Mouse (Mus musculus): ENCODE data around the gene Klrg1. TPM values are rescaled to one million over a fixed set of nuclear protein-coding genes. Genes with fewer than 3 reads are reported as not detected.

Klrg1 gene
- polyA plus RNA-seq, 1 experiment = not detected

DNA sequence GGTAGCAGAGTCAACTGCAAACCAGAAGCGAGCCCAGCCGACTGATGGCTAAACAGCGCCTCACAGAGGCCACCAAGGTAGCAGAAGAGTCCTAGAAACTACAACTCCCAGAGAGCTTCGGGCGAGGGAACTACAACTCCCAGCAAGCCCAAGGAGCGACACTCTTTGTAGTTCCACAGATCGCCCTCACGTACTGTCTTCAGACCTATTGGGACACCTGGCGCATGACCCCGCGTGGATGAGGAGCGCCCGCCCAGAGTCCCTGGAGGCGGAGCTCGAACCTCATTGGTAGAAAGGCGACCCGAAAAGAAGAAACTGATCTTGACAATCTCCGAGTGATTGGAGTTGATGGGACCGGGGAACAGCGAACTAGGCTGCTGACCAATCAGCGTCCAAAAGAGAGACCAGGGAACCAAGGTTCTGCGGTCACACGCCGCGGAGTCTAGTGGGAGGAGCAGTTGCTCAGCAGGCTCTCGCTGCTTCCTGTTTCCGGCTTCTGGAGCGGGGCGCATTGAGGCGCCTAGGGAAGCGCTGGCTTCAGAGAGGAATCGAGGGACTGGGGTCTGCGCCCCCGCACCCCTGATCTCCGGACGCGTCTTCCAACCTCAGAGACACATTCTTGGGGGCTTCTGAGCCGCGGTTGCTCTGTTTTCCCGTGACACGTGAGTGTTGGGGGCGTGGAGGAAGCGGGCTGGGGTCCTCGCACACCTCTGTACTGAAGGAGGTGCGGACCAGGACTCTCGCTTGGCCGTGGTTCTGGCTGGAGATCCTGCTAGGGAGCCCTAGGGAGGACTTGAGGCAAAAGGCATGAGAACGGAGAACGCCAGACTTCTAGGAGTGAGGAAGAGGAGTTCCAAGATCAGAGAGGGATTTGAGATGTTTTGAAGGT, 26.1 kb upstream of the Klrg1 start, which contains the start of gene M6pr:
M6pr (plus strand) TSS at position 216 of the 889 bp plus-strand sequence.
- no peak for TF ChIP-seq REST (IDR thresholded peaks at IDR 0.05; ENCODE audit: insufficient read depth, insufficient read length)
- peak in 1 of 3 experiments; percentile 47 for TF ChIP-seq MYOG (IDR thresholded peaks at IDR 0.05; ENCODE audit: control insufficient read depth in 1 of 3, insufficient read depth in 1 of 3, insufficient read length in 2 of 3, low read depth in 2 of 3)
- TF ChIP-seq SRF (IDR thresholded peaks at IDR 0.05; ENCODE audit: control insufficient read depth, insufficient read length, low read depth) = no peak
- no peak for TF ChIP-seq TCF12 (IDR thresholded peaks at IDR 0.05; ENCODE audit: insufficient read depth, poor library complexity, severe bottlenecking)
- TF ChIP-seq POLR2A (IDR thresholded peaks at IDR 0.05; ENCODE audit: insufficient read length, low read depth) = peak; percentile 54
- no peak for TF ChIP-seq E2F4 (IDR thresholded peaks at IDR 0.05; ENCODE audit: insufficient read depth)
- TF ChIP-seq USF1 (IDR thresholded peaks at IDR 0.05; ENCODE audit: low read depth) = peak; percentile 30
- no peak for TF ChIP-seq TCF3 (IDR thresholded peaks at IDR 0.05; ENCODE audit: insufficient read length, low read depth)
- TF ChIP-seq MAX (IDR thresholded peaks at IDR 0.05; ENCODE audit: low read depth) = no peak
- peak; percentile 29 for TF ChIP-seq POLR2AphosphoS2 (IDR thresholded peaks at IDR 0.05; ENCODE audit: insufficient read length, low read depth)
- no peak for TF ChIP-seq MYOD1 (IDR thresholded peaks at IDR 0.05; ENCODE audit: control insufficient read depth in 1 of 3, insufficient read length in 2 of 3, low read depth in 2 of 3)
- TF ChIP-seq CEBPB (IDR thresholded peaks at IDR 0.05; ENCODE audit: insufficient read depth, poor library complexity, severe bottlenecking) = no peak
- H3K36me3 ChIP-seq (ENCODE audit: control insufficient read depth, insufficient read depth) = peaks cover 21% of the 10 kb centered on the region
- peak within 1 kb of the TSS; percentile 90 for H3ac ChIP-seq (ENCODE audit: control insufficient read depth, insufficient read length)
- peak within 1 kb of the TSS; percentile 95 for H3K4me2 ChIP-seq (ENCODE audit: low read depth)
- no peaks in the 10 kb centered on the region for H3K27me3 ChIP-seq (ENCODE audit: control insufficient read depth, insufficient read depth, insufficient read length)
- peak within 1 kb of the TSS; percentile 85 for H3K4me3 ChIP-seq
- H3K79me2 ChIP-seq (ENCODE audit: control insufficient read depth, insufficient read depth) = peaks cover 34% of the 10 kb centered on the region

- peaks cover 34% of the 10 kb centered on the region for H3K79me2 ChIP-seq (ENCODE audit: control insufficient read depth, insufficient read depth)
- H3K27me3 ChIP-seq (ENCODE audit: control insufficient read depth, insufficient read depth, insufficient read length) = no peaks in the 10 kb centered on the region
- H3K4me2 ChIP-seq (ENCODE audit: low read depth) = peak overlapping the region; percentile 35
- TF ChIP-seq POLR2A (IDR thresholded peaks at IDR 0.05; ENCODE audit: insufficient read length, low read depth) (no peak), MYOG (IDR thresholded peaks at IDR 0.05; ENCODE audit: control insufficient read depth in 1 of 3, insufficient read depth in 1 of 3, insufficient read length in 2 of 3, low read depth in 2 of 3) (no peak), CEBPB (IDR thresholded peaks at IDR 0.05; ENCODE audit: insufficient read depth, poor library complexity, severe bottlenecking) (no peak)
- peaks cover 14% of the 10 kb centered on the region for H3K36me3 ChIP-seq (ENCODE audit: control insufficient read depth, insufficient read depth)
- peak overlapping the region; percentile 85 for H3K4me3 ChIP-seq
- no peak overlapping the region for H3ac ChIP-seq (ENCODE audit: control insufficient read depth, insufficient read length)
These were observed 25.4 kb upstream of the Klrg1 start for GRCm38 (mm10) chr6:122308136-122308504.

- no peak for TF ChIP-seq E2F4 (IDR thresholded peaks at IDR 0.05; ENCODE audit: insufficient read depth)
- TF ChIP-seq MYOG (IDR thresholded peaks at IDR 0.05; ENCODE audit: control insufficient read depth in 1 of 3, insufficient read depth in 1 of 3, insufficient read length in 2 of 3, low read depth in 2 of 3) = no peak
- TF ChIP-seq POLR2A (IDR thresholded peaks at IDR 0.05; ENCODE audit: insufficient read length, low read depth) = no peak
- no peak for TF ChIP-seq REST (IDR thresholded peaks at IDR 0.05; ENCODE audit: insufficient read depth, insufficient read length)
- TF ChIP-seq CEBPB (IDR thresholded peaks at IDR 0.05; ENCODE audit: insufficient read depth, poor library complexity, severe bottlenecking) = no peak
- TF ChIP-seq POLR2AphosphoS2 (IDR thresholded peaks at IDR 0.05; ENCODE audit: insufficient read length, low read depth) = no peak
- TF ChIP-seq MAX (IDR thresholded peaks at IDR 0.05; ENCODE audit: low read depth) = no peak
- TF ChIP-seq TCF12 (IDR thresholded peaks at IDR 0.05; ENCODE audit: insufficient read depth, poor library complexity, severe bottlenecking) = no peak
- no peak for TF ChIP-seq TCF3 (IDR thresholded peaks at IDR 0.05; ENCODE audit: insufficient read length, low read depth)
- TF ChIP-seq MYOD1 (IDR thresholded peaks at IDR 0.05; ENCODE audit: control insufficient read depth in 1 of 3, insufficient read length in 2 of 3, low read depth in 2 of 3) = no peak
- TF ChIP-seq SRF (IDR thresholded peaks at IDR 0.05; ENCODE audit: control insufficient read depth, insufficient read length, low read depth) = no peak
- no peak for TF ChIP-seq USF1 (IDR thresholded peaks at IDR 0.05; ENCODE audit: low read depth)
These were observed 24.0 kb upstream of the Klrg1 start for GRCm38 (mm10) chr6:122306707-122307106.

DNA sequence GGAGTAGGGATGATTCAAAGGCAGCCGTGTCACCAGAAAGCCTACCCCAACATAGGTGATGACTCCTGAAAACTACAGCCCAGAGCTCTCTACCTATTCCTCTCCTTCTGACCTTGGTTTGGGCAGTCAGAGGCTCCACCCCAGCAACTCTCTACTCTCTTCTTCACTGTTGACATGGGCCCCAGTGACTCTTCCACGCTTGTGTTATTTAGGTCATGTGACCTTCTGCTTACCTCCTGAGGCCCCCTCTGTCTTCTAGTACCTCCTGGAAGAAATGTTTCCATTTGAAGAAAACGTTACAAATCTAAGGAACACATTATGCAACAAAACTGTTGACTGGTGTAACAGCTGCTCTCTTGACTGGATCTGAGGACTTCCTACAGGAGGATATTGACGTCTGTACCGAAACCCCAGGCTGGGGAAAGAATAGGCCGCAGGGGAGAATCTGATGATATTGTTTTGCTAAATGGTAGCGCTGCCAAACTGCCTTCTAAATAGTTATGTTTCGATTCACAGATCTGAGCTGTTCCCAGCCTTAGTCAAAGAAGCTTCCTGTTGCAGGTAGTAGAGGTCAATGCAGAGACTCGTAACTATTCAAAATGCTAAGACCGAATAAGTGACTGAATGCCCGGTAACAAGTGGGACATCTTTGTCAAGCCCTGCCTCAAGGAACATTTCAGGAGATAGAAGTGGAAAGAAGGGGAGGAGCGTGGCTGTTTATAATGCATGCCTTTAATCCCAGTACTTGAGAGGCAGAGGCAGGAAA, 22.3 kb upstream of the Klrg1 start:
- TF ChIP-seq MAX (IDR thresholded peaks at IDR 0.05; ENCODE audit: low read depth) (no peak), REST (IDR thresholded peaks at IDR 0.05; ENCODE audit: insufficient read depth, insufficient read length) (no peak), MYOG (IDR thresholded peaks at IDR 0.05; ENCODE audit: control insufficient read depth in 1 of 3, insufficient read depth in 1 of 3, insufficient read length in 2 of 3, low read depth in 2 of 3) (no peak), POLR2A (IDR thresholded peaks at IDR 0.05; ENCODE audit: insufficient read length, low read depth) (no peak), TCF3 (IDR thresholded peaks at IDR 0.05; ENCODE audit: insufficient read length, low read depth) (no peak), POLR2AphosphoS2 (IDR thresholded peaks at IDR 0.05; ENCODE audit: insufficient read length, low read depth) (no peak), CEBPB (IDR thresholded peaks at IDR 0.05; ENCODE audit: insufficient read depth, poor library complexity, severe bottlenecking) (no peak), E2F4 (IDR thresholded peaks at IDR 0.05; ENCODE audit: insufficient read depth) (no peak), SRF (IDR thresholded peaks at IDR 0.05; ENCODE audit: control insufficient read depth, insufficient read length, low read depth) (no peak), USF1 (IDR thresholded peaks at IDR 0.05; ENCODE audit: low read depth) (no peak), TCF12 (IDR thresholded peaks at IDR 0.05; ENCODE audit: insufficient read depth, poor library complexity, severe bottlenecking) (no peak), MYOD1 (IDR thresholded peaks at IDR 0.05; ENCODE audit: control insufficient read depth in 1 of 3, insufficient read length in 2 of 3, low read depth in 2 of 3) (no peak)
- no peak overlapping the region for H3K4me3 ChIP-seq
- H3K36me3 ChIP-seq (ENCODE audit: control insufficient read depth, insufficient read depth) = no peaks in the 10 kb centered on the region
- H3K4me2 ChIP-seq (ENCODE audit: low read depth) = no peak overlapping the region
- no peaks in the 10 kb centered on the region for H3K27me3 ChIP-seq (ENCODE audit: control insufficient read depth, insufficient read depth, insufficient read length)
- H3ac ChIP-seq (ENCODE audit: control insufficient read depth, insufficient read length) = no peak overlapping the region
- H3K79me2 ChIP-seq (ENCODE audit: control insufficient read depth, insufficient read depth) = peaks cover 11% of the 10 kb centered on the region

More at GRCm38 (mm10) chr6:122306707-122307106, 24.0 kb upstream of the Klrg1 start:
- Histone ChIP-seq H3K4me2 (ENCODE audit: low read depth) (no peak overlapping the region), H3K4me3 (no peak overlapping the region), H3ac (ENCODE audit: control insufficient read depth, insufficient read length) (no peak overlapping the region), H3K36me3 (ENCODE audit: control insufficient read depth, insufficient read depth) (peaks cover 3% of the 10 kb centered on the region), H3K27me3 (ENCODE audit: control insufficient read depth, insufficient read depth, insufficient read length) (no peaks in the 10 kb centered on the region), H3K79me2 (ENCODE audit: control insufficient read depth, insufficient read depth) (peaks cover 28% of the 10 kb centered on the region)
